Mouse (Mus musculus): ENCODE measurements at regions not wholly inside any gene's neighbourhood (a gene's known extent, or its start where the extent isn't known, plus 50 kb on each side); places are given as distances from the start of the nearest gene placed in this dataset.

GRCm38 (mm10) chr1:191453589-191453988 lies 50.5 kb upstream of the Ppp2r5a start:
- no peak for TF ChIP-seq GATA4 (IDR thresholded peaks at IDR 0.05; ENCODE audit: insufficient replicate concordance, low read length)
